Mouse (Mus musculus): ENCODE results near the gene Mex3a. TPM values are rescaled to one million over a fixed set of nuclear protein-coding genes. Genes with fewer than 3 reads are reported as not detected.

The Mex3a gene
- polyA plus RNA-seq, 1 experiment = 8.1 TPM

- H3K79me2 ChIP-seq (ENCODE audit: control insufficient read depth, insufficient read depth) = no peaks in the 10 kb centered on the region
- no peak overlapping the region for H3K4me3 ChIP-seq
- no peak for TF ChIP-seq CEBPB (IDR thresholded peaks at IDR 0.05; ENCODE audit: insufficient read depth, poor library complexity, severe bottlenecking)
- TF ChIP-seq E2F4 (IDR thresholded peaks at IDR 0.05; ENCODE audit: insufficient read depth) = no peak
- no peak for TF ChIP-seq MYOG (IDR thresholded peaks at IDR 0.05; ENCODE audit: control insufficient read depth in 1 of 3, insufficient read depth in 1 of 3, insufficient read length in 2 of 3, low read depth in 2 of 3)
- TF ChIP-seq MYOD1 (IDR thresholded peaks at IDR 0.05; ENCODE audit: control insufficient read depth in 1 of 3, insufficient read length in 2 of 3, low read depth in 2 of 3) = no peak
- no peak for TF ChIP-seq POLR2AphosphoS2 (IDR thresholded peaks at IDR 0.05; ENCODE audit: insufficient read length, low read depth)
- TF ChIP-seq MAX (IDR thresholded peaks at IDR 0.05; ENCODE audit: low read depth) = no peak
- TF ChIP-seq POLR2A (IDR thresholded peaks at IDR 0.05; ENCODE audit: insufficient read length, low read depth) = no peak
- TF ChIP-seq USF1 (IDR thresholded peaks at IDR 0.05; ENCODE audit: low read depth) = no peak
- TF ChIP-seq SRF (IDR thresholded peaks at IDR 0.05; ENCODE audit: control insufficient read depth, insufficient read length, low read depth) = no peak
- no peak for TF ChIP-seq TCF3 (IDR thresholded peaks at IDR 0.05; ENCODE audit: insufficient read length, low read depth)
- no peak for TF ChIP-seq REST (IDR thresholded peaks at IDR 0.05; ENCODE audit: insufficient read depth, insufficient read length)
- H3K4me2 ChIP-seq (ENCODE audit: low read depth) = no peak overlapping the region
- H3K36me3 ChIP-seq (ENCODE audit: control insufficient read depth, insufficient read depth) = peaks cover 41% of the 10 kb centered on the region
- no peaks in the 10 kb centered on the region for H3K27me3 ChIP-seq (ENCODE audit: control insufficient read depth, insufficient read depth, insufficient read length)
- no peak overlapping the region for H3ac ChIP-seq (ENCODE audit: control insufficient read depth, insufficient read length)
Measured at GRCm38 (mm10) chr3:88563442-88563841, 31.2 kb downstream of the Mex3a start.

GRCm38 (mm10) chr3:88563966-88564365, 31.8 kb downstream of the Mex3a start:
- TF ChIP-seq REST (IDR thresholded peaks at IDR 0.05; ENCODE audit: insufficient read depth, insufficient read length) (no peak), E2F4 (IDR thresholded peaks at IDR 0.05; ENCODE audit: insufficient read depth) (no peak), MYOG (IDR thresholded peaks at IDR 0.05; ENCODE audit: control insufficient read depth in 1 of 3, insufficient read depth in 1 of 3, insufficient read length in 2 of 3, low read depth in 2 of 3) (no peak), POLR2A (IDR thresholded peaks at IDR 0.05; ENCODE audit: insufficient read length, low read depth) (no peak), TCF3 (IDR thresholded peaks at IDR 0.05; ENCODE audit: insufficient read length, low read depth) (no peak), POLR2AphosphoS2 (IDR thresholded peaks at IDR 0.05; ENCODE audit: insufficient read length, low read depth) (no peak), USF1 (IDR thresholded peaks at IDR 0.05; ENCODE audit: low read depth) (no peak), SRF (IDR thresholded peaks at IDR 0.05; ENCODE audit: control insufficient read depth, insufficient read length, low read depth) (no peak), MYOD1 (IDR thresholded peaks at IDR 0.05; ENCODE audit: control insufficient read depth in 1 of 3, insufficient read length in 2 of 3, low read depth in 2 of 3) (no peak), MAX (IDR thresholded peaks at IDR 0.05; ENCODE audit: low read depth) (no peak), CEBPB (IDR thresholded peaks at IDR 0.05; ENCODE audit: insufficient read depth, poor library complexity, severe bottlenecking) (no peak), TCF12 (IDR thresholded peaks at IDR 0.05; ENCODE audit: insufficient read depth, poor library complexity, severe bottlenecking) (no peak)
- peaks cover 40% of the 10 kb centered on the region for H3K36me3 ChIP-seq (ENCODE audit: control insufficient read depth, insufficient read depth)
- H3K79me2 ChIP-seq (ENCODE audit: control insufficient read depth, insufficient read depth) = no peaks in the 10 kb centered on the region
- no peak overlapping the region for H3K4me3 ChIP-seq
- no peak overlapping the region for H3K4me2 ChIP-seq (ENCODE audit: low read depth)
- H3ac ChIP-seq (ENCODE audit: control insufficient read depth, insufficient read length) = no peak overlapping the region
- H3K27me3 ChIP-seq (ENCODE audit: control insufficient read depth, insufficient read depth, insufficient read length) = no peaks in the 10 kb centered on the region

- no peaks in the 10 kb centered on the region for H3K79me2 ChIP-seq (ENCODE audit: control insufficient read depth, insufficient read depth)
- no peak overlapping the region for H3ac ChIP-seq (ENCODE audit: control insufficient read depth, insufficient read length)
- H3K27me3 ChIP-seq (ENCODE audit: control insufficient read depth, insufficient read depth, insufficient read length) = no peaks in the 10 kb centered on the region
- TF ChIP-seq REST (IDR thresholded peaks at IDR 0.05; ENCODE audit: insufficient read depth, insufficient read length) (no peak), USF1 (IDR thresholded peaks at IDR 0.05; ENCODE audit: low read depth) (no peak), POLR2AphosphoS2 (IDR thresholded peaks at IDR 0.05; ENCODE audit: insufficient read length, low read depth) (no peak), CEBPB (IDR thresholded peaks at IDR 0.05; ENCODE audit: insufficient read depth, poor library complexity, severe bottlenecking) (no peak), SRF (IDR thresholded peaks at IDR 0.05; ENCODE audit: control insufficient read depth, insufficient read length, low read depth) (no peak), TCF12 (IDR thresholded peaks at IDR 0.05; ENCODE audit: insufficient read depth, poor library complexity, severe bottlenecking) (no peak), MYOD1 (IDR thresholded peaks at IDR 0.05; ENCODE audit: control insufficient read depth in 1 of 3, insufficient read length in 2 of 3, low read depth in 2 of 3) (no peak), POLR2A (IDR thresholded peaks at IDR 0.05; ENCODE audit: insufficient read length, low read depth) (no peak), MAX (IDR thresholded peaks at IDR 0.05; ENCODE audit: low read depth) (no peak), MYOG (IDR thresholded peaks at IDR 0.05; ENCODE audit: control insufficient read depth in 1 of 3, insufficient read depth in 1 of 3, insufficient read length in 2 of 3, low read depth in 2 of 3) (no peak)
- H3K4me3 ChIP-seq = no peak overlapping the region
- no peak overlapping the region for H3K4me2 ChIP-seq (ENCODE audit: low read depth)
- peaks cover 36% of the 10 kb centered on the region for H3K36me3 ChIP-seq (ENCODE audit: control insufficient read depth, insufficient read depth)
Measured at GRCm38 (mm10) chr3:88566116-88566515, 33.9 kb downstream of the Mex3a start.

- no peak overlapping the region for H3K4me2 ChIP-seq (ENCODE audit: low read depth)
- H3K4me3 ChIP-seq = no peak overlapping the region
- H3K79me2 ChIP-seq (ENCODE audit: control insufficient read depth, insufficient read depth) = no peaks in the 10 kb centered on the region
- no peak overlapping the region for H3ac ChIP-seq (ENCODE audit: control insufficient read depth, insufficient read length)
- H3K36me3 ChIP-seq (ENCODE audit: control insufficient read depth, insufficient read depth) = peaks cover 36% of the 10 kb centered on the region
- no peaks in the 10 kb centered on the region for H3K27me3 ChIP-seq (ENCODE audit: control insufficient read depth, insufficient read depth, insufficient read length)
- TF ChIP-seq MAX (IDR thresholded peaks at IDR 0.05; ENCODE audit: low read depth) = no peak
Measured at GRCm38 (mm10) chr3:88566536-88567061, 34.4 kb downstream of the Mex3a start.

- Histone ChIP-seq H3K27me3 (ENCODE audit: control insufficient read depth, insufficient read depth, insufficient read length) (no peaks in the 10 kb centered on the region), H3ac (ENCODE audit: control insufficient read depth, insufficient read length) (no peak overlapping the region), H3K4me2 (ENCODE audit: low read depth) (no peak overlapping the region), H3K79me2 (ENCODE audit: control insufficient read depth, insufficient read depth) (no peaks in the 10 kb centered on the region), H3K36me3 (ENCODE audit: control insufficient read depth, insufficient read depth) (peaks cover 36% of the 10 kb centered on the region), H3K4me3 (no peak overlapping the region)
- TF ChIP-seq CEBPB (IDR thresholded peaks at IDR 0.05; ENCODE audit: insufficient read depth, poor library complexity, severe bottlenecking) = no peak
- no peak for TF ChIP-seq E2F4 (IDR thresholded peaks at IDR 0.05; ENCODE audit: insufficient read depth)
- no peak for TF ChIP-seq TCF12 (IDR thresholded peaks at IDR 0.05; ENCODE audit: insufficient read depth, poor library complexity, severe bottlenecking)
- no peak for TF ChIP-seq MAX (IDR thresholded peaks at IDR 0.05; ENCODE audit: low read depth)
- no peak for TF ChIP-seq USF1 (IDR thresholded peaks at IDR 0.05; ENCODE audit: low read depth)
- TF ChIP-seq MYOD1 (IDR thresholded peaks at IDR 0.05; ENCODE audit: control insufficient read depth in 1 of 3, insufficient read length in 2 of 3, low read depth in 2 of 3) = no peak
- TF ChIP-seq TCF3 (IDR thresholded peaks at IDR 0.05; ENCODE audit: insufficient read length, low read depth) = no peak
- no peak for TF ChIP-seq POLR2AphosphoS2 (IDR thresholded peaks at IDR 0.05; ENCODE audit: insufficient read length, low read depth)
- TF ChIP-seq SRF (IDR thresholded peaks at IDR 0.05; ENCODE audit: control insufficient read depth, insufficient read length, low read depth) = no peak
- TF ChIP-seq REST (IDR thresholded peaks at IDR 0.05; ENCODE audit: insufficient read depth, insufficient read length) = no peak
Measured at GRCm38 (mm10) chr3:88567892-88568291, 35.7 kb downstream of the Mex3a start.

All from myocyte (in vitro differentiated cells).